Comparison of ENCODE assay signal across 16 mouse cellular contexts in genomic region chr4:119244468-119245240, GRCm38 (mm10). TPM values are rescaled to one million over a fixed set of nuclear protein-coding genes. Genes with fewer than 3 reads are reported as not detected.
DNase-seq lines count a peak whose midpoint lies in the region; ATAC-seq and TF ChIP-seq lines count a peak whose summit lies in the region.
"Had no signal": no experiment of that assay in that cellular context is flagged by ENCODE, and none has a peak within 500 bp of the region (broad histone marks: within the 10 kb centered on the region; RNA-seq: fewer than 3 reads in every experiment).

No protein-coding gene starts in this region.

- no peaks in the 10 kb centered on the region for H3K4me1 ChIP-seq in forebrain, postnatal 0 days (ENCODE audit: insufficient read depth)
- peaks cover 7% of the 10 kb centered on the region; the same call in 1 of the 2 replicates for H3K4me1 ChIP-seq in forebrain, embryonic 11.5 days (replicated peaks; ENCODE audit: control insufficient read depth, insufficient read depth, low read length)
- H3K4me1 ChIP-seq in lung, embryonic 16.5 days (replicated peaks; ENCODE audit: control insufficient read depth, insufficient read depth, low read length) = peaks cover 27% of the 10 kb centered on the region
- H3K4me1 ChIP-seq in lung, adult 2 months (ENCODE audit: control insufficient read depth, insufficient read depth, low read length) = peaks cover 4% of the 10 kb centered on the region
- peaks cover 6% of the 10 kb centered on the region for H3K4me1 ChIP-seq in stomach, embryonic 16.5 days (ENCODE audit: control insufficient read depth, insufficient read depth, low read length)

- intact Hi-C loops in left cerebral cortex, adult 2 months (cut with DNase I) = loop anchor here (2.0 to 10.0 kb wide), 6 partner anchors 48 to 880 kb away; partner anchors contain the start of genes Ccdc30, Foxj3 and Frg2f1

- TF ChIP-seq CTCF in forebrain, postnatal 0 days (IDR thresholded peaks at IDR 0.05; ENCODE audit: low read depth) = no peak
- no peak for TF ChIP-seq CTCF in lung, adult 2 months (IDR thresholded peaks at IDR 0.05; ENCODE audit: insufficient read depth, low read length)
- TF ChIP-seq CTCF in left cerebral cortex, adult 2 months (IDR thresholded peaks at IDR 0.05) = no peak

- WGBS in forebrain, postnatal 0 days = 81% methylated on average over 22 of the region's 22 CpGs
- 83% methylated on average over 22 of the region's 22 CpGs for WGBS in forebrain, embryonic 11.5 days
- 71% methylated on average over 22 of the region's 22 CpGs for WGBS in lung, embryonic 16.5 days
- 70% methylated on average over 22 of the region's 22 CpGs for WGBS in lung, adult 2 months
- WGBS in stomach, embryonic 16.5 days = 70% methylated on average over 22 of the region's 22 CpGs

- H3K27me3 ChIP-seq in forebrain, postnatal 0 days (ENCODE audit: insufficient read depth, low read length) = no peaks in the 10 kb centered on the region
- H3K27me3 ChIP-seq in forebrain, embryonic 11.5 days (ENCODE audit: control insufficient read depth, insufficient read depth, low read length) = no peaks in the 10 kb centered on the region
- H3K27me3 ChIP-seq in lung, embryonic 16.5 days (ENCODE audit: control insufficient read depth, insufficient read depth, low read depth, low read length) = no peaks in the 10 kb centered on the region
- no peaks in the 10 kb centered on the region for H3K27me3 ChIP-seq in stomach, embryonic 16.5 days (ENCODE audit: control insufficient read depth, insufficient read depth, low read length)
- H3K27me3 ChIP-seq: embryonic facial prominence, embryonic 15.5 days; midbrain, embryonic 12.5 days had no signal

- peak overlapping the region; percentile 45; the same call in 1 of the 2 replicates for H3K27ac ChIP-seq in forebrain, postnatal 0 days (ENCODE audit: low read depth, low read length)
- H3K27ac ChIP-seq in forebrain, embryonic 11.5 days (ENCODE audit: low read depth, low read length) = no peak overlapping the region
- peak overlapping the region; percentile 61; the same call in 1 of the 2 replicates for H3K27ac ChIP-seq in lung, embryonic 16.5 days (ENCODE audit: low read length)
- no peak overlapping the region for H3K27ac ChIP-seq in left cerebral cortex, adult 2 months
- no peak overlapping the region; the same call in 1 of the 2 replicates for H3K27ac ChIP-seq in stomach, embryonic 16.5 days (ENCODE audit: low read length)
- H3K27ac ChIP-seq: embryonic facial prominence, embryonic 15.5 days; heart, adult 2 months; midbrain, embryonic 12.5 days had no signal

- DNase-seq in forebrain, postnatal 0 days = no peak
- DNase-seq in forebrain, embryonic 11.5 days (ENCODE audit: low spot score) = no peak
- DNase-seq in lung, adult 2 months = no peak
- DNase-seq in left cerebral cortex, adult 2 months (ENCODE audit: extremely low spot score in 1 of 2, low spot score in 2 of 2) = peak; percentile 61 to 62
- DNase-seq in thymus, postnatal 36 days = no peak
- no peak for DNase-seq in MN1 (ENCODE audit: low spot score)

- H3K9me3 ChIP-seq in forebrain, postnatal 0 days (ENCODE audit: low read length) = no peaks in the 10 kb centered on the region
- H3K9me3 ChIP-seq in forebrain, embryonic 11.5 days (ENCODE audit: control insufficient read depth, low read length) = no peaks in the 10 kb centered on the region
- no peaks in the 10 kb centered on the region for H3K9me3 ChIP-seq in lung, embryonic 16.5 days (ENCODE audit: control insufficient read depth, low read length)
- H3K9me3 ChIP-seq in stomach, embryonic 16.5 days (replicated peaks; ENCODE audit: control insufficient read depth, low read length) = no peaks in the 10 kb centered on the region
- H3K9me3 ChIP-seq: embryonic facial prominence, embryonic 15.5 days; midbrain, embryonic 12.5 days had no signal

- no peak overlapping the region for H3K4me3 ChIP-seq in forebrain, postnatal 0 days (ENCODE audit: low read depth, low read length)
- no peak overlapping the region for H3K4me3 ChIP-seq in forebrain, embryonic 11.5 days (ENCODE audit: low read depth, low read length)
- H3K4me3 ChIP-seq in lung, embryonic 16.5 days (ENCODE audit: low read length) = no peak overlapping the region
- H3K4me3 ChIP-seq in lung, adult 2 months (replicated peaks; ENCODE audit: extremely low read depth, low read depth, low read length) = no peak overlapping the region
- no peak overlapping the region for H3K4me3 ChIP-seq in left cerebral cortex, adult 2 months
- H3K4me3 ChIP-seq in stomach, embryonic 16.5 days (replicated peaks; ENCODE audit: low read length) = no peak overlapping the region
- H3K4me3 ChIP-seq: embryonic facial prominence, embryonic 15.5 days; heart, adult 2 months; midbrain, embryonic 12.5 days had no signal

- H3K9ac ChIP-seq in forebrain, postnatal 0 days = no peak overlapping the region
- no peak overlapping the region for H3K9ac ChIP-seq in forebrain, embryonic 11.5 days (ENCODE audit: low read length)
- no peak overlapping the region for H3K9ac ChIP-seq in lung, embryonic 16.5 days (ENCODE audit: low read length)
- H3K9ac ChIP-seq in stomach, embryonic 16.5 days (ENCODE audit: low read length) = peak overlapping the region; percentile 7; the same call in 1 of the 2 replicates
- H3K9ac ChIP-seq: embryonic facial prominence, embryonic 15.5 days; midbrain, embryonic 12.5 days had no signal

- ATAC-seq in forebrain, postnatal 0 days = no peak
- no peak for ATAC-seq in forebrain, embryonic 11.5 days (replicated peaks; ENCODE audit: low FRiP score)
- ATAC-seq in lung, embryonic 16.5 days (ENCODE audit: low read depth) = peak; percentile 3; the same call in 1 of the 2 replicates
- ATAC-seq in stomach, embryonic 16.5 days (ENCODE audit: insufficient read depth, low FRiP score) = no peak

- H3K36me3 ChIP-seq in forebrain, postnatal 0 days (ENCODE audit: insufficient read depth) = peaks cover 64% of the 10 kb centered on the region
- H3K36me3 ChIP-seq in forebrain, embryonic 11.5 days (ENCODE audit: control insufficient read depth, insufficient read depth, low read length) = peaks cover 2% of the 10 kb centered on the region; the same call in 1 of the 2 replicates
- H3K36me3 ChIP-seq in lung, embryonic 16.5 days (ENCODE audit: control insufficient read depth, insufficient read depth, low read length) = peaks cover 10% of the 10 kb centered on the region; the same call in 1 of the 2 replicates
- H3K36me3 ChIP-seq in stomach, embryonic 16.5 days (ENCODE audit: control insufficient read depth, insufficient read depth, low read length) = no peaks in the 10 kb centered on the region

- H3K4me2 ChIP-seq in forebrain, postnatal 0 days (ENCODE audit: low read depth) = no peak overlapping the region
- no peak overlapping the region for H3K4me2 ChIP-seq in forebrain, embryonic 11.5 days (ENCODE audit: low read depth, low read length, severe bottlenecking)
- H3K4me2 ChIP-seq in lung, embryonic 16.5 days (ENCODE audit: low read depth, low read length) = no peak overlapping the region
- no peak overlapping the region for H3K4me2 ChIP-seq in stomach, embryonic 16.5 days (ENCODE audit: low read depth, low read length)
- H3K4me2 ChIP-seq: embryonic facial prominence, embryonic 15.5 days; liver, embryonic 11.5 days; midbrain, embryonic 12.5 days had no signal

- TF ChIP-seq POLR2A in lung, adult 2 months (IDR thresholded peaks at IDR 0.05; ENCODE audit: borderline replicate concordance, extremely low read depth, low read depth, low read length) = no peak

RNA-seq across cellular contexts. Expression of gene Cldn19, which starts 10.6 kb away (rescaled TPM):
- total RNA-seq in forebrain, postnatal 0 days (2014; rRNA removed) = 0.86 and 0.92 TPM in 2 replicates
- polyA plus RNA-seq in forebrain, postnatal 0 days (2015; fragmentation: Nextera tagmentation; extraction: Ambion mirVana) = 0.59 and 1.7 TPM in 2 replicates
- 0.21 and 0.31 TPM in 2 replicates for polyA plus RNA-seq in forebrain, embryonic 11.5 days (2014; fragmentation: Nextera tagmentation; extraction: Ambion mirVana)
- polyA plus RNA-seq in lung, embryonic 16.5 days (2015; fragmentation: Nextera tagmentation; extraction: Ambion mirVana) = 0.15 and 0.18 TPM in 2 replicates
- 1.2 TPM in 2 replicates for polyA plus RNA-seq in lung, adult 2 months (2012; rRNA removed)
- total RNA-seq in left cerebral cortex, adult 2 months (2021) = under 1 TPM; 0.18 to 0.30 TPM
- polyA plus RNA-seq in stomach, embryonic 16.5 days (2015; fragmentation: Nextera tagmentation; extraction: Ambion mirVana) = 0.10 and 0.27 TPM in 2 replicates
- total RNA-seq: common myeloid progenitor, adult 5-6 weeks; heart, adult 2 months had no signal
- polyA plus RNA-seq: liver, embryonic 11.5 days; neural tube, embryonic 11.5 days; testis, adult 2 months had no signal

RNA-seq across cellular contexts. Expression of gene P3h1, which starts 11.9 kb away (rescaled TPM):
- total RNA-seq in forebrain, postnatal 0 days (2014; rRNA removed) = 12.8 and 13.8 TPM in 2 replicates
- polyA plus RNA-seq in forebrain, postnatal 0 days (2015; fragmentation: Nextera tagmentation; extraction: Ambion mirVana) = 8.7 and 8.9 TPM in 2 replicates
- 16.8 and 17.8 TPM in 2 replicates for polyA plus RNA-seq in forebrain, embryonic 11.5 days (2014; fragmentation: Nextera tagmentation; extraction: Ambion mirVana)
- 34.9 and 36.2 TPM in 2 replicates for polyA plus RNA-seq in lung, embryonic 16.5 days (2015; fragmentation: Nextera tagmentation; extraction: Ambion mirVana)
- 22.4 and 24.0 TPM in 2 replicates for polyA plus RNA-seq in lung, adult 2 months (2012; rRNA removed)
- total RNA-seq in left cerebral cortex, adult 2 months (2021) = 1 to 10 TPM; 8.0 to 8.9 TPM
- 31.3 and 34.0 TPM in 2 replicates for polyA plus RNA-seq in stomach, embryonic 16.5 days (2015; fragmentation: Nextera tagmentation; extraction: Ambion mirVana)

RNA-seq across cellular contexts. Expression of gene AU022252, which starts 12.1 kb away (rescaled TPM):
- 17.6 and 23.2 TPM in 2 replicates for total RNA-seq in forebrain, postnatal 0 days (2014; rRNA removed)
- 22.7 and 23.4 TPM in 2 replicates for polyA plus RNA-seq in forebrain, postnatal 0 days (2015; fragmentation: Nextera tagmentation; extraction: Ambion mirVana)
- 37.3 and 37.8 TPM in 2 replicates for polyA plus RNA-seq in forebrain, embryonic 11.5 days (2014; fragmentation: Nextera tagmentation; extraction: Ambion mirVana)
- 26.5 and 30.8 TPM in 2 replicates for polyA plus RNA-seq in lung, embryonic 16.5 days (2015; fragmentation: Nextera tagmentation; extraction: Ambion mirVana)
- 3.4 and 6.5 TPM in 2 replicates for polyA plus RNA-seq in lung, adult 2 months (2012; rRNA removed)
- total RNA-seq in left cerebral cortex, adult 2 months (2021) = 10 to 100 TPM; 28.5 to 30.4 TPM
- 25.4 and 25.7 TPM in 2 replicates for polyA plus RNA-seq in stomach, embryonic 16.5 days (2015; fragmentation: Nextera tagmentation; extraction: Ambion mirVana)

RNA-seq across cellular contexts. Expression of gene Tmem269, which starts 26.6 kb away (rescaled TPM):
- 0.15 TPM in 1 of 2 replicates, not detected in the other for total RNA-seq in forebrain, postnatal 0 days (2014; rRNA removed)
- 0.62 and 0.65 TPM in 2 replicates for polyA plus RNA-seq in forebrain, postnatal 0 days (2015; fragmentation: Nextera tagmentation; extraction: Ambion mirVana)
- not detected in 2 replicates for polyA plus RNA-seq in forebrain, embryonic 11.5 days (2014; fragmentation: Nextera tagmentation; extraction: Ambion mirVana)
- polyA plus RNA-seq in lung, embryonic 16.5 days (2015; fragmentation: Nextera tagmentation; extraction: Ambion mirVana) = not detected in 2 replicates
- polyA plus RNA-seq in lung, adult 2 months (2012; rRNA removed) = 0.25 and 0.28 TPM in 2 replicates
- total RNA-seq in left cerebral cortex, adult 2 months (2021) = under 1 TPM; 0.44 to 0.57 TPM
- polyA plus RNA-seq in stomach, embryonic 16.5 days (2015; fragmentation: Nextera tagmentation; extraction: Ambion mirVana) = 0.10 TPM in 1 of 2 replicates, not detected in the other
- total RNA-seq: adrenal gland, postnatal 25 days; heart, adult 2 months had no signal
- polyA plus RNA-seq: liver, embryonic 11.5 days; neural tube, embryonic 11.5 days had no signal

RNA-seq across cellular contexts. Expression of gene Svbp, which starts 49.5 kb away (rescaled TPM):
- 124 and 139 TPM in 2 replicates for total RNA-seq in forebrain, postnatal 0 days (2014; rRNA removed)
- polyA plus RNA-seq in forebrain, postnatal 0 days (2015; fragmentation: Nextera tagmentation; extraction: Ambion mirVana) = 227 and 298 TPM in 2 replicates
- 146 and 150 TPM in 2 replicates for polyA plus RNA-seq in forebrain, embryonic 11.5 days (2014; fragmentation: Nextera tagmentation; extraction: Ambion mirVana)
- 114 and 123 TPM in 2 replicates for polyA plus RNA-seq in lung, embryonic 16.5 days (2015; fragmentation: Nextera tagmentation; extraction: Ambion mirVana)
- polyA plus RNA-seq in lung, adult 2 months (2012; rRNA removed) = 18.1 and 24.0 TPM in 2 replicates
- total RNA-seq in left cerebral cortex, adult 2 months (2021) = 10 to 100 TPM; 15.1 to 17.2 TPM
- 109 and 128 TPM in 2 replicates for polyA plus RNA-seq in stomach, embryonic 16.5 days (2015; fragmentation: Nextera tagmentation; extraction: Ambion mirVana)

Comparison
In these comparisons a context has a peak if more than half of its experiments do, and no peak if none do; other contexts are left out.
1. H3K27ac ChIP-seq: peak in forebrain, postnatal 0 days (single experiment) and lung, embryonic 16.5 days (single experiment); none in forebrain, embryonic 11.5 days (single experiment), left cerebral cortex, adult 2 months (single experiment) and stomach, embryonic 16.5 days (single experiment).
2. DNase-seq: peak in left cerebral cortex, adult 2 months (2 of 2); none in forebrain, postnatal 0 days (single experiment), forebrain, embryonic 11.5 days (single experiment), lung, adult 2 months (single experiment), thymus, postnatal 36 days (0 of 2) and MN1 (single experiment).